Mouse (Mus musculus): Measurements from ENCODE around the gene Phgdh.
A peak's percentile ranks its signal among the peaks of the same experiment; 100 is the strongest.

DNA sequence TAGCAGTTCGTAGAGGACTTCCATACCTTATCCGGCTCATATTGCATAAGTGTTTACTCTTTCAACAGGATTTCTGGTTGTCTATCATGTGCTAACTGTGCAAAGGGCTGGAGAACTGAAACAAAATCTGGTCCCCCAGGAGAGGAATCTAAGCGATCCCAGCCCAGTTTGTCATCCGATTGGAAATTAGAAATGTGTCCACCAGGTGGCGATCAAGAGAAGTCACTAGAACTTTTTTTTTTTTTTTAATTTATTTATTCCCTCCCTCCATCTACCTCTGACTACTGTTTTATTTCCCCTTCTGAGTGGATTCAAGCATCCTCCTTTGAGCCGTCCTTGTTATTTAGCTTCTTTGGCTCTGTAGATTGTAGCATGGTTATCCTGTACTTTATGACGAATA, 14.1 kb upstream of the Phgdh start:
- peak; percentile 32; the same call in 1 of the 2 replicates for TF ChIP-seq CTCF (IDR thresholded peaks at IDR 0.05; ENCODE audit: extremely low read depth, insufficient read depth, low read length)
- no peak for TF ChIP-seq POLR2A (IDR thresholded peaks at IDR 0.05; ENCODE audit: extremely low read depth, insufficient read depth, low read length)

Data from cortical plate, adult 2 months (tissue).